Comparison of ENCODE assay signal across 11 mouse cellular contexts in the genomic region with DNA sequence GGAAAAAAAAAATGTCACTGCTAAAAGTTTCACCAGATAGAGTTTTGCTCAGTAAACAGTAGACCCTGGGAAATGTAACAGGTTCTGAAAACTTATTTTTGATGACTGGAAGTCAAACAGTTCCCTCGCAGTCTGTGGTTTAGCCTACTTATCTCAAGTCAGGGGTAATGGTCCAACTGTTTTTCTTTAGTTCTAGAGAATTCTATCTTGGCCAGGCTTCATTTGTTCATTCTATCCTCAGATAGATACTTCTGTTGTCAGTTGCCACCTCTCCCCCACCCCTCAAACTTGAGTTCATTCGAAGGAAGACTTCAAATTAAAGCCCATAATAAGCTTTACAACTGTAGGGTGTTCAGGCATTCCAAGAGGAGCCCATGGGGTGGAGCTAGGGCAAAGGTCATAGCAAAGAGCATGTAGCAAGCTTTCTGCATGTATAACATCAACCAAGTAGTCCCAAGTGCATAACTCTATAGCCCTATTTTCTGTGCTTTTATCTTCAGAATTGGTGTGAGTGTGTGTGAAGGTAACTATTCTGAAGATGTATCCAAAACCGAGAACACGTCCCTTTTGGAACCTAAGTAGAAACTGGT. TPM values are rescaled to one million over a fixed set of nuclear protein-coding genes. Genes with fewer than 3 reads are reported as not detected.
DNase-seq lines count a peak whose midpoint lies in the region; ATAC-seq and TF ChIP-seq lines count a peak whose summit lies in the region.
"Had no signal": no experiment of that assay in that cellular context is flagged by ENCODE, and none has a peak within 500 bp of the region (broad histone marks: within the 10 kb centered on the region; RNA-seq: fewer than 3 reads in every experiment).

No protein-coding gene starts in this region.

- H3K36me3 ChIP-seq in kidney, embryonic 16.5 days (ENCODE audit: insufficient read depth, low read length): no peaks in the 10 kb centered on the region
- no peaks in the 10 kb centered on the region for H3K36me3 ChIP-seq in neural tube, embryonic 14.5 days (ENCODE audit: control insufficient read depth, insufficient read depth, low read length)
- H3K36me3 ChIP-seq in limb, embryonic 14.5 days (ENCODE audit: control insufficient read depth, insufficient read depth, low read length): no peaks in the 10 kb centered on the region
- no peaks in the 10 kb centered on the region for H3K36me3 ChIP-seq in stomach, embryonic 16.5 days (ENCODE audit: control insufficient read depth, insufficient read depth, low read length)
- H3K36me3 ChIP-seq: forebrain, embryonic 12.5 days had no signal

- H3K4me2 ChIP-seq in kidney, embryonic 16.5 days (replicated peaks; ENCODE audit: low read depth, low read length): no peak overlapping the region
- H3K4me2 ChIP-seq in neural tube, embryonic 14.5 days (ENCODE audit: low read depth, low read length): peak overlapping the region; percentile 96; the same call in 1 of the 2 replicates
- H3K4me2 ChIP-seq in limb, embryonic 14.5 days (replicated peaks; ENCODE audit: low read depth, low read length, severe bottlenecking): peak overlapping the region; percentile 97; the same call in 1 of the 2 replicates
- H3K4me2 ChIP-seq in stomach, embryonic 16.5 days (ENCODE audit: low read depth, low read length): 0 out of 2 replicates have a peak overlapping the region, but pooled peaks have one; percentile 99

- H3K27me3 ChIP-seq in kidney, embryonic 16.5 days (ENCODE audit: insufficient read depth, low read length): no peaks in the 10 kb centered on the region
- peaks cover 20% of the 10 kb centered on the region for H3K27me3 ChIP-seq in neural tube, embryonic 14.5 days (ENCODE audit: control insufficient read depth, insufficient read depth, low read length)
- H3K27me3 ChIP-seq in limb, embryonic 14.5 days (ENCODE audit: control insufficient read depth, insufficient read depth, low read length): no peaks in the 10 kb centered on the region
- no peaks in the 10 kb centered on the region for H3K27me3 ChIP-seq in stomach, embryonic 16.5 days (ENCODE audit: control insufficient read depth, insufficient read depth, low read length)

- peaks cover 21% of the 10 kb centered on the region for H3K4me1 ChIP-seq in kidney, embryonic 16.5 days (ENCODE audit: insufficient read depth, low read length)
- H3K4me1 ChIP-seq in neural tube, embryonic 14.5 days (ENCODE audit: control insufficient read depth, insufficient read depth, low read length): peaks cover 26% of the 10 kb centered on the region
- H3K4me1 ChIP-seq in limb, embryonic 14.5 days (ENCODE audit: control insufficient read depth, insufficient read depth, low read length): peaks cover 12% of the 10 kb centered on the region
- peaks cover 18% of the 10 kb centered on the region for H3K4me1 ChIP-seq in stomach, embryonic 16.5 days (ENCODE audit: control insufficient read depth, insufficient read depth, low read length)

- no peak for ATAC-seq in kidney, embryonic 16.5 days (ENCODE audit: low FRiP score, low TSS enrichment)
- ATAC-seq in neural tube, embryonic 14.5 days (ENCODE audit: low read depth): no peak
- ATAC-seq in limb, embryonic 14.5 days (ENCODE audit: low FRiP score, low read depth): no peak
- ATAC-seq in stomach, embryonic 16.5 days (ENCODE audit: insufficient read depth, low FRiP score): no peak
- no peak for ATAC-seq in granulocyte monocyte progenitor cell, adult 5-6 weeks (replicated peaks; ENCODE audit: poor library complexity, severe bottlenecking)

- no peak overlapping the region for H3K4me3 ChIP-seq in kidney, embryonic 16.5 days (ENCODE audit: low read length)
- H3K4me3 ChIP-seq in neural tube, embryonic 14.5 days (ENCODE audit: low read depth, low read length): no peak overlapping the region
- H3K4me3 ChIP-seq in limb, embryonic 14.5 days (replicated peaks; ENCODE audit: low read length): no peak overlapping the region
- no peak overlapping the region for H3K4me3 ChIP-seq in stomach, embryonic 16.5 days (replicated peaks; ENCODE audit: low read length)

- TF ChIP-seq POLR2A in limb, embryonic 14.5 days (IDR thresholded peaks at IDR 0.05; ENCODE audit: borderline replicate concordance, extremely low read depth, insufficient read depth, insufficient read length): no peak

- H3K9ac ChIP-seq in kidney, embryonic 16.5 days (replicated peaks; ENCODE audit: low read length): no peak overlapping the region
- H3K9ac ChIP-seq in neural tube, embryonic 14.5 days (replicated peaks; ENCODE audit: low read depth, low read length): no peak overlapping the region
- no peak overlapping the region for H3K9ac ChIP-seq in limb, embryonic 14.5 days (ENCODE audit: low read depth, low read length, severe bottlenecking)
- H3K9ac ChIP-seq in stomach, embryonic 16.5 days (ENCODE audit: low read length): no peak overlapping the region

- no peak overlapping the region for H3K27ac ChIP-seq in kidney, embryonic 16.5 days (ENCODE audit: low read length)
- H3K27ac ChIP-seq in neural tube, embryonic 14.5 days (ENCODE audit: low read depth, low read length): no peak overlapping the region
- no peak overlapping the region for H3K27ac ChIP-seq in limb, embryonic 14.5 days (replicated peaks; ENCODE audit: low read depth, low read length)
- H3K27ac ChIP-seq in stomach, embryonic 16.5 days (ENCODE audit: low read length): peak overlapping the region; percentile 64; the same call in 1 of the 2 replicates
- H3K27ac ChIP-seq: forebrain, embryonic 12.5 days; macrophage had no signal

- DNase-seq in kidney, adult 11 months: peak; percentile 36
- DNase-seq in neural tube, embryonic 10.5 days (ENCODE audit: extremely low spot score, low spot score): no peak
- no peak for DNase-seq in limb, embryonic 14.5 days (ENCODE audit: low spot score)
- no peak for DNase-seq in right cerebral cortex, postnatal 4 days
- DNase-seq: cerebellum, adult 8-10 months had no signal

- no peaks in the 10 kb centered on the region for H3K9me3 ChIP-seq in kidney, embryonic 16.5 days (ENCODE audit: low read length)
- H3K9me3 ChIP-seq in neural tube, embryonic 14.5 days (ENCODE audit: control insufficient read depth, low read length): no peaks in the 10 kb centered on the region
- no peaks in the 10 kb centered on the region for H3K9me3 ChIP-seq in limb, embryonic 14.5 days (ENCODE audit: control insufficient read depth, low read length)
- H3K9me3 ChIP-seq in stomach, embryonic 16.5 days (replicated peaks; ENCODE audit: control insufficient read depth, low read length): no peaks in the 10 kb centered on the region
- H3K9me3 ChIP-seq: forebrain, embryonic 12.5 days had no signal

- WGBS in kidney, embryonic 16.5 days: 39% methylated on average over 4 of the region's 4 CpGs
- 44% methylated on average over 4 of the region's 4 CpGs for WGBS in neural tube, embryonic 14.5 days
- 39% methylated on average over 4 of the region's 4 CpGs for WGBS in limb, embryonic 14.5 days
- 48% methylated on average over 4 of the region's 4 CpGs for WGBS in stomach, embryonic 16.5 days

RNA-seq across cellular contexts. Expression of gene Rreb1, which starts 46.2 kb away (rescaled TPM):
- 13.5 and 18.3 TPM in 2 replicates for polyA plus RNA-seq in kidney, embryonic 16.5 days (2015; fragmentation: Nextera tagmentation; extraction: Ambion mirVana)
- polyA plus RNA-seq in neural tube, embryonic 14.5 days (2014; fragmentation: Nextera tagmentation; extraction: Ambion mirVana): 2.9 and 3.0 TPM in 2 replicates
- 21.4 and 22.4 TPM in 2 replicates for polyA plus RNA-seq in limb, embryonic 14.5 days (2012; rRNA removed)
- 19.0 and 22.8 TPM in 2 replicates for polyA plus RNA-seq in limb, embryonic 14.5 days (2014; fragmentation: Nextera tagmentation; extraction: Ambion mirVana)
- polyA plus RNA-seq in stomach, embryonic 16.5 days (2015; fragmentation: Nextera tagmentation; extraction: Ambion mirVana): 13.5 and 14.1 TPM in 2 replicates
- 70.6 and 91.9 TPM in 2 replicates for total RNA-seq in granulocyte monocyte progenitor cell, adult 5-6 weeks (2014; fragmentation: Nextera tagmentation)
- total RNA-seq in granulocyte monocyte progenitor cell, adult 5-6 weeks (2017): 25.2 and 30.9 TPM in 2 replicates
